Mouse (Mus musculus) layer of hippocampus, postnatal 25 days (tissue): ENCODE data around the gene Dlgap4. TPM values are rescaled to one million over a fixed set of nuclear protein-coding genes. Genes with fewer than 3 reads are reported as not detected.

Source experiments
- DNase-seq, 2 experiments: peaks; one replicate each; pipeline ENCODE4 v3.0.0; 2022; ENCODE audit warnings: mixed read lengths in 2 of 2, low spot score in 1 of 2; ENCODE audit errors: extremely low spot score in 1 of 2
- total RNA-seq, 2 experiments: library from RNA; stranded (reverse); gene quantifications; 2 replicates each; pipeline ENCODE4 v1.2.3; 2021

Gene Dlgap4
- total RNA-seq, 2 experiments from 2014 or later, result 180 to 211 TPM

GRCm38 (mm10) chr2:156766227-156767019 lies 152.9 kb downstream of the Dlgap4 start:
- DNase-seq, result no peak

GRCm38 (mm10) chr2:156767108-156767507 lies 153.6 kb downstream of the Dlgap4 start:
- no peak for DNase-seq

- DNase-seq, result no peak
Observed at GRCm38 (mm10) chr2:156769274-156769673, 155.8 kb downstream of the Dlgap4 start.

GRCm38 (mm10) chr2:156773470-156773869 lies 160.0 kb downstream of the Dlgap4 start:
- DNase-seq, result no peak

- DNase-seq, result no peak
Observed at GRCm38 (mm10) chr2:156774035-156774737, 160.7 kb downstream of the Dlgap4 start.

- no peak for DNase-seq
Observed at GRCm38 (mm10) chr2:156774738-156775454, 161.4 kb downstream of the Dlgap4 start, which contains the start of gene Myl9. Myl9 (plus strand) TSS chr2:156775420.

- no peak for DNase-seq
Observed at GRCm38 (mm10) chr2:156775455-156776435, 162.2 kb downstream of the Dlgap4 start.

GRCm38 (mm10) chr2:156776907-156777306 lies 163.4 kb downstream of the Dlgap4 start:
- no peak for DNase-seq

- DNase-seq, result no peak
Observed at GRCm38 (mm10) chr2:156777326-156778004, 164.0 kb downstream of the Dlgap4 start.

GRCm38 (mm10) chr2:156778571-156778970 lies 165.1 kb downstream of the Dlgap4 start:
- DNase-seq, result no peak

GRCm38 (mm10) chr2:156779036-156779435 lies 165.5 kb downstream of the Dlgap4 start:
- no peak for DNase-seq

- DNase-seq, result no peak
Observed at GRCm38 (mm10) chr2:156779488-156779887, 166.0 kb downstream of the Dlgap4 start.

GRCm38 (mm10) chr2:156780129-156780528 lies 166.6 kb downstream of the Dlgap4 start:
- no peak for DNase-seq

- DNase-seq, result no peak
Observed at GRCm38 (mm10) chr2:156780752-156781151, 167.2 kb downstream of the Dlgap4 start.

GRCm38 (mm10) chr2:156781281-156781680 lies 167.8 kb downstream of the Dlgap4 start:
- DNase-seq, result no peak

GRCm38 (mm10) chr2:156781836-156782480 lies 168.5 kb downstream of the Dlgap4 start:
- no peak for DNase-seq

GRCm38 (mm10) chr2:156782481-156783348 lies 169.2 kb downstream of the Dlgap4 start:
- DNase-seq, result no peak

GRCm38 (mm10) chr2:156783349-156783728 lies 169.8 kb downstream of the Dlgap4 start:
- no peak for DNase-seq
